Mouse (Mus musculus) CH12.LX (cell line): ENCODE measurements around the gene Acadl.

ENCODE experiments used
- BHLHE40 ChIP-seq: IDR thresholded peaks from 2 replicates; pipeline ENCODE4 v1.6.1; 2011; ENCODE audit warnings: mild to moderate bottlenecking, low read depth, low read length, improper control_type of control experiment
- CTCF ChIP-seq, 2 experiments: IDR thresholded peaks in 1 of 2; conservative IDR thresholded peaks in 1 of 2; 2 replicates each; pipeline ENCODE4 v1.5.1; 2011 to 2012; ENCODE audit warnings: low read depth in 2 of 2, low read length in 2 of 2, improper control_type of control experiment in 1 of 2, inconsistent platforms in 1 of 2, mild to moderate bottlenecking in 1 of 2, moderate library complexity in 1 of 2
- HCFC1 ChIP-seq: IDR thresholded peaks from 2 replicates; pipeline ENCODE4 v1.6.1; 2012; ENCODE audit warnings: low read depth, mild to moderate bottlenecking, inconsistent platforms, low read length, improper control_type of control experiment
- RAD21 ChIP-seq: IDR thresholded peaks from 2 replicates; pipeline ENCODE4 v1.6.1; 2011; ENCODE audit warnings: low read depth, mild to moderate bottlenecking, low read length, improper control_type of control experiment, moderate library complexity

DNA sequence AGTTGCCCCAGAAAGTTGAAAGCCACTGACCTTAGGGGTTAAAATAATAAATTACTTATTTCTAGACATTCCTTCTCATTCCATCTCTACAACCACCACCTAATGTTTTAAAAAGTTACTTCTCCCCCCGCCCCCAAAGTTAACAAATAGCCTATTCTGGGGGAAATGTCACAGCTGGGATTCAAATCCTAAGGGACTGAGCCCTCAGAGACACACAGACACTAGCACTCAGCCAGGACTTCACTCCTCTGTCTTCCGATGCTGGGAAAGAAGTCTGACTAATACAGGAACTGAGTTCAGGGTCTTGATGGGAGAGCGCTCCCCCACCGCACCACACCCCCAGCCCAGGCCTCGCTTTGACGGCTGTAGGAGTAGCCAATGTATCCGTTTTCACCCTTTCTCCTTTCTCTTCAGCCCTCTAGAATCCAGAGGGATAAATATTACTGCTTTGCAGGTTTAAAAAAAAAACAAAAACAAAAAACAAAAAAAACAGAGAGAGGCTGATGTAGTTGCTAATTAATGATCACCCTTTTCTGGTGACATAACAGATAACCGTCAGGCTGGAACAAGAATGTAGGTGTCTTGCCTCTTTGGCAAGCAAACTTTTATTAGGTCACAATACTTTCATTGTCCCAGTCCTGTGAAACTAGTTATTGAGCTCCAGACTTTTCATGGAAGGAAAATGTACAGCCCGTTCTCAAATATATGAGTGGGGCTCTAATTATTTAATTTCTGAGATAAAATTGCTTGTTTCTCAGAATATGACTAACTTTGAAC is 31.1 kb downstream of the Acadl start:
- TF ChIP-seq BHLHE40 (no peak), CTCF (conservative IDR thresholded peaks at IDR 0.05 in 1 of 2, IDR thresholded peaks at IDR 0.05 in 1 of 2; ENCODE audit: low read depth in 2 of 2, low read length in 2 of 2) (no peak), HCFC1 (no peak), RAD21 (no peak)
